Mouse (Mus musculus) embryo, embryonic 10.5 days (tissue): ENCODE results near the gene Nos1ap.
A peak's percentile ranks its signal among the peaks of the same experiment; 100 is the strongest.

Source experiments
- DNase-seq: peaks from one replicate; pipeline ENCODE4 v3.0.0-alpha.2; 2015; ENCODE audit warnings: low spot score

Gene Nos1ap

GRCm38 (mm10) chr1:170459896-170460602 is 129.6 kb downstream of the Nos1ap start:
- no peak for DNase-seq

GRCm38 (mm10) chr1:170457673-170458072 is 132.0 kb downstream of the Nos1ap start:
- DNase-seq, result no peak

- no peak for DNase-seq
These were observed 133.6 kb downstream of the Nos1ap start for GRCm38 (mm10) chr1:170455910-170456700.

DNA sequence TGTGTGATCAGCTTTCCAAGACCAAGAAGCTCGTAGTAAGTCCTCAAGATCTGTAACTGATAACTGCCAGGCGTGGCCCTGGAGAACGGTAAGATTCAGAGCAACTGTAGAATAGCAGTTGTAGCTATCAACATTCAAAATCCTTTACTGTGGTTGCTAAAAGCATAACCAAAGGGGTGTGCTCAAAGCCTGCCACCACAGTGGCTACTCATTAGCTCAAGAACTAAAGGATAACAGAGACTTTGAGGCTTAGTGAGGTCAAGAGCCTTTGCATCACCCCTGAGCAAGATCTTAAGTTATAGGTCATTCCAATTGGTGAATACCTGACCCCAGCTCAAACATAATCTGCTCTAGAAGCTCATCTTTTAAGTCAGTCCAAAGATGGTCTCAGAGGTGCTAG is 134.3 kb downstream of the Nos1ap start:
- DNase-seq, result no peak

DNA sequence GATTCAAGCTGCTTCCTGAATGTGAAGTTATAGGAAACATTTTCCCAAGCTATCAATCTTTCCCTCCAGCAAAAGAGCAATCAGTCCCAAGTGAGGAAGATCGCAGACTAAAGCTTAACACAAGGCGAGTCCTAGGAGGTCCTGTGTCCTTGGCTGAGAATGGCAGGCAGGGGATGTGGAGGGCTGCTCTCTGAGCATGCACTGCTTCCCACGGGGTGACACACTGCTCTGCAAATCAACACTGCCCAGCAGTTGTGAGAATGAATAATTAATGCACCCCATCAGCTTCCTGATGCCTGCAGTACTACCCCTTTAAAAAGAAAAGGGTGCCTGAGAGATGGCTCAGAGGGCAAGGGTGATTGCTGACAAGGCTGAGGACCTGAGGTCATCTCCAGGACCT is 136.2 kb downstream of the Nos1ap start:
- DNase-seq, result no peak

GRCm38 (mm10) chr1:170448244-170448643 is 141.4 kb downstream of the Nos1ap start:
- DNase-seq, result no peak

DNA sequence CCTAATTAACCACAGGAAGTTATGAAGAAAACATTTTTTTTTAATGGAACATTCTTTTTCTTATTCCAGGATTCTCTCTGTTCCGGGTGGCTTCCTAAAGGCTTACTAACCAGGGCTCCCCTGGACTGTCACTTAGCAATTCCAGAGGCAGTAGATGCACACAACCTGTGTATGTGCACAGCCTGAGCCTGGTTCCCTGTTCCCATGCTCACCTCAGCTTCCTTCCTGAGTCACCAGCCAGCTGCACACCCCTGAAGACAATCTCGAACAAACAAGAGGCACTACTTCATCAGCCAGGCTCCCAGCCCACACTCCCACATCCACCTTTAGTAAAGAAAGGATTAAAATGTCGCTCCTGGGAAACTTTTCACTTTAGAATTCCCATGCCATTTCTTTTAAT is 144.2 kb downstream of the Nos1ap start:
- no peak for DNase-seq

DNA sequence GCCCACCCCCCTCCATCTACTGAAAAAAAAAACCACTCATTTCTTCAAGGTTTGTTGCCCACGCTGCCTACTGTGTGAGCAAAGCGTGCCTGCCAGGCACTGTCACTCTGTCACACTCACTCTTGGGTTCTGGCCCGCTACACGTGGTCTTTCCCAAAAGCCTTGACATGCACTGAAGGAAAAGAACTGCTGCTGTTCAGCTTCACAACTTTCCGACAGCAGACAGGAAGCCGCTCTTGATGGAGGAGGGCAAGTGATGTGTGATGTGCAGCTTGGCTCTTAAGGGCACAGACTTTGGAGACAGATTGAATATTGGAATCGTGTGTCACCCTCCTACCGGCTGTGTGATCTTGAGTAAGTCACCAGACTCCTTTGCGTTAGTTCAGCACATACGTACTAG is 149.3 kb downstream of the Nos1ap start:
- DNase-seq, result no peak

- no peak for DNase-seq
These were observed 151.1 kb downstream of the Nos1ap start for GRCm38 (mm10) chr1:170438471-170439151.

DNA sequence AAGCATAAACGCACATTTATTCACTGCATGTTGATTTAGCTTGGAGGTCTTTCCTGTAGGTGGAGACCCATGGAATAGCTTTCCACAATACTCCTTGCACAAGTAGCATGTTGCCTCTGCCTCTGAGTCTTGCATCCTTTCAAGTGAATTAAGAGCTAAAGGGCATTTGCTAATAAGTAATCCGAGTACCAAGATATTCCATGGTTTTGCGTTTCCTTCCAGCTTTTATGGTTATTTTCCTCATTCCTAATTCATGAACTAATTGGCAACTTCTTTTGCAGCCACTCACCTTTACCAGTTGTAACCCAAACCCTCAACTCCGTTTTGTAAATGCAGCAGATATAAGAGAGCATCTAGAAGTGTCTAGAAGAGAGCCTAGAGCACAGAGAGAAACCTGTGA is 155.5 kb downstream of the Nos1ap start:
- DNase-seq, result no peak

DNA sequence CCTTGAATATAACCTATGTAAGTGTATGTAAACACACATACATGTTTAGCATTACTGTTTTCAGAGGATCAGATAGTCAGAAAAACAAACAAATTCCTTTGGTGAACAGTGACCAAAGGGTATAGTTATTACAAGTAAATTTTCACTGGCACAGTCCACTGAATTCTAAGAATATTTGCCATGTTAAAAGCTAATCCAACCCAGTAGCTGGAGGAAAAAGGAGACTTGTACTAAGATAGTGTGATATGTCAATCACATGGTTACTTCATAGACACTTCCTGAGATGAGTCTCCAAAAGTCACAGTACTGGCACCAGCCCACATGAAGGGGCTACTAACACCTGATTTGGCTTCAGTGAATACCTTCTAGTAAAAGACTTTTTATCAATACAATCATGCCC is 156.0 kb downstream of the Nos1ap start:
- no peak for DNase-seq

- DNase-seq, result no peak
These were observed 157.4 kb downstream of the Nos1ap start for GRCm38 (mm10) chr1:170432288-170432687.

DNA sequence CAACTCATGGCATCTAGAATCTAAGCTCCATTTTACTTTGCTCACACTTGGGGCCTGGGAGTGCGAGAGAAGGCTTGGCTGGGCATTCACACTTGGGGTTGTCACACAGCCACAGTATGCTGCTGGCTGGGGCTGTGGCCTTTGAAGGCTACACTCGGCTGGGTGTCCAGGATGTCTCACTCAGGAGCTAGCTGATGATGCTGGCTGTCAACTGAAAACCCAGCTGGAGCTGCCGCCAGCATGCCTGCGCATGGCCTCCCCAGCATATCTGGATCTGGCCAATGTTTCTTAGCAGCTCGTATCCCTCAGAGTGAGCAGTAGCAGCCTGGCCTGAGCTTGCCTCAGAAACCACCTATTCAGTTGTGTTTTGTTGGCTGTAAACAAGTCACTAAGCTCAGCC is 158.3 kb downstream of the Nos1ap start:
- no peak for DNase-seq

GRCm38 (mm10) chr1:170430660-170431059 is 159.0 kb downstream of the Nos1ap start:
- no peak for DNase-seq

GRCm38 (mm10) chr1:170429656-170430055 is 160.0 kb downstream of the Nos1ap start:
- DNase-seq, result no peak

- DNase-seq, result no peak
These were observed 161.5 kb downstream of the Nos1ap start for GRCm38 (mm10) chr1:170428141-170428540.

GRCm38 (mm10) chr1:170424258-170424889 is 165.3 kb downstream of the Nos1ap start:
- peak; percentile 74 for DNase-seq

- DNase-seq, result no peak
These were observed 166.6 kb downstream of the Nos1ap start for GRCm38 (mm10) chr1:170423048-170423447.

DNA sequence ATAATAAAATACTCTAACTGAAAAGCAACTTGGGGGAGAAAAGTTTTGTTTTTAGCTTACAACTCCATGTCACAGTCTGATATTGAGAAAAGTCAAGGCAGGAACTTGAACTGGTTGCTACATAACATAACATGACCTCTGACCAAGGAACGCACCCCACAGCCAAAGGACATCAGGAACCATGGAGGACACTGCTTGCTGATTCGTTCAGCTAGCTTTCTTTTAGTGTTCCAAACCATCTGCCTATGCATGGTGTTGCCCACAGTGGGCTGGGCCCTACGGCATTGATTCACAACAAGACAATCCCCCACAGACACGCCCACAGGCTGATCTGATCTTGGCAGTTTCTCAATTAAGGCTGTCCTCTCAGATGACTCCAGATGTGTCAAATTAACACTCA is 167.5 kb downstream of the Nos1ap start:
- DNase-seq, result no peak

- DNase-seq, result no peak
These were observed 169.7 kb downstream of the Nos1ap start for GRCm38 (mm10) chr1:170419961-170420360.

- DNase-seq, result no peak
These were observed 171.5 kb downstream of the Nos1ap start for GRCm38 (mm10) chr1:170418131-170418530.

GRCm38 (mm10) chr1:170416967-170417366 is 172.7 kb downstream of the Nos1ap start:
- no peak for DNase-seq
